Mouse (Mus musculus) heart, postnatal 0 days (tissue): ENCODE data around the gene N4bp3. TPM values are rescaled to one million over a fixed set of nuclear protein-coding genes. Genes with fewer than 3 reads are reported as not detected.

Source experiments
- ATAC-seq: fragments of 200-750 bp; cut with Nextera tagmentation; 2 replicates; pipeline ENCODE4 v1.8.0; 2017; ENCODE audit warnings: low read depth, moderate number of reproducible peaks, moderate library complexity; ENCODE audit not compliant: insufficient read depth
- DNase-seq: peaks from one replicate; pipeline ENCODE4 v3.0.0-alpha.2; 2016; ENCODE audit warnings: low spot score
- H3K27ac ChIP-seq: fragments of 300-500 bp; sonication (generic); 2 replicates; pipeline ENCODE4 v1.5.1; 2014; ENCODE audit warnings: low read depth, mild to moderate bottlenecking
- H3K27me3 ChIP-seq: fragments of 300-500 bp; sonication (generic); 2 replicates; pipeline ENCODE4 v1.6.1; 2014; ENCODE audit warnings: low read length, mixed read lengths; ENCODE audit not compliant: control insufficient read depth, insufficient read depth
- H3K36me3 ChIP-seq: fragments of 300-500 bp; sonication (generic); replicated peaks from 2 replicates; pipeline ENCODE4 v1.6.1; 2014; ENCODE audit warnings: low read length, mixed read lengths; ENCODE audit not compliant: control insufficient read depth, insufficient read depth
- H3K4me1 ChIP-seq: fragments of 300-500 bp; sonication (generic); 2 replicates; pipeline ENCODE4 v1.6.1; 2014; ENCODE audit warnings: antibody characterized with exemption; ENCODE audit not compliant: control insufficient read depth, insufficient read depth
- H3K4me2 ChIP-seq: fragments of 300-500 bp; sonication (generic); 2 replicates; pipeline ENCODE4 v1.6.1; 2014; ENCODE audit warnings: low read depth, mild to moderate bottlenecking, low read length, moderate library complexity
- H3K4me3 ChIP-seq: fragments of 300-500 bp; sonication (generic); 2 replicates; pipeline ENCODE4 v1.5.1; 2014; ENCODE audit warnings: low read depth, low read length
- H3K9ac ChIP-seq: fragments of 300-500 bp; sonication (generic); replicated peaks from 2 replicates; pipeline ENCODE4 v1.6.1; 2014; ENCODE audit warnings: low read depth, low read length, mixed read lengths
- H3K9me3 ChIP-seq: fragments of 300-500 bp; sonication (generic); replicated peaks from 2 replicates; pipeline ENCODE4 v1.6.1; 2016; ENCODE audit warnings: low read length; ENCODE audit not compliant: control insufficient read depth
- CTCF ChIP-seq: IDR thresholded peaks from 2 replicates; pipeline ENCODE4 v1.5.1; 2016; ENCODE audit warnings: antibody characterized with exemption, control low read depth, low read depth
- EP300 ChIP-seq: IDR thresholded peaks from 2 replicates; pipeline ENCODE4 v1.6.1; 2016; ENCODE audit warnings: antibody characterized with exemption, low read depth
- WGBS: fragments of 180-500 bp; shearing (Covaris S2); extraction: QIAGEN DNeasy Blood & Tissue Kit; methylation state at CpG from one replicate; pipeline ENCODE4 v1.1.7; 2014; 5-methylcytosine and 5-hydroxymethylcytosine counted together
- polyA plus RNA-seq: library from polyadenylated mRNA; unstranded; fragments of >200 nt; fragmentation: Nextera tagmentation; extraction: Ambion mirVana; gene quantifications from 2 replicates; pipeline ENCODE4 v1.2.1, GENCODE M21; 2015
- total RNA-seq: library from RNA; depleted of rRNA; stranded (reverse); fragments of >200 nt; gene quantifications from 2 replicates; pipeline ENCODE4 v1.2.3, GENCODE M21; 2014; ENCODE audit warnings: low replicate concordance

Gene N4bp3
- total and polyA plus RNA-seq, 2 experiments from 2014 or later = 20.2 to 34.8 TPM

DNA sequence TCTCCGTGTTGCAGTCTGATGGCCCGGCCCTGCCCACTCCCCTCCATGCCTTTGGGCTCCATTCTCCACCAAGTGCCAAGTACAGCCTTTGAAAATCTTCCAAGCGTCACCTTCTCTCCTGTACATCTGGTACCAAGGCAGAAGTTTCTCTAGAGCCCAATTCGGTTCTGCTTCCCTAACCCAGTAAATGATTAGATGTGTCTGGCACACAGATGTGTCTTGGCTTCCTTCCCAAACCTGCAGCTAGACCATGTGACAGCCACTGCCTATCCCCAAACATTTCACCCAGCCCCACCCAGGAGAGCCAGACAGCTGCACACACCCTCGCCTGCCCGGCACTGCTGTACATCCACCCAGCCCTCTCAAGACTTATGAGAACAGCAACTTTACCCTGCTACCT lies 8.1 kb upstream of the N4bp3 start:
- Histone ChIP-seq H3K36me3 (no peaks in the 10 kb centered on the region), H3K4me2 (no peak overlapping the region), H3K27ac (no peak overlapping the region), H3K9ac (0 out of 2 replicates have a peak overlapping the region, but pooled peaks have one; percentile 26), H3K27me3 (no peaks in the 10 kb centered on the region), H3K4me1 (peaks cover 3% of the 10 kb centered on the region; the same call in 1 of the 2 replicates), H3K9me3 (no peaks in the 10 kb centered on the region), H3K4me3 (no peak overlapping the region)
- ATAC-seq = peak; percentile 44; the same call in 1 of the 2 replicates
- WGBS = 34% methylated on average over 6 of the region's 6 CpGs
- TF ChIP-seq EP300 = no peak
- TF ChIP-seq CTCF = no peak
- peak; percentile 38 for DNase-seq

DNA sequence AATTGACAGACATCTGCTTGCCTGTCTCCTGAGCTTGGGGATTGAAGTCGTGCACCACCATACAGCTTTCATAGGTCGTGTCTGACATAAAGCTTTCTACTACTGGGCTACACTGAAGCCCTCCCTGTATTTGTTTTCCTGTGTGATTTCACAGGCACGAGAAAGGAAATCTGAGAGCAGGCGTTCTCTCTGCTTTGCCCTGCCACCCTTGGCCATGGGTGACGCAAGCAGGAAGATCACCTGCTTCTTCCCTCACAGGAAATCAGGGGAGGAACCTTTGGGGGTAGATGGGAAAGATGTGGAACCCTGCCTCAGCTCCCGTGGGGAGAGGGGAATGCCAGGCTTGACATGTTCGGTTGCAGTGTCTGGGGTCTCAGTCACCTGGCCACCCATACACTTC lies 7.6 kb upstream of the N4bp3 start:
- WGBS = 46% methylated on average over 7 of the region's 7 CpGs
- no peaks in the 10 kb centered on the region for H3K27me3 ChIP-seq
- no peak overlapping the region for H3K4me3 ChIP-seq
- no peaks in the 10 kb centered on the region for H3K9me3 ChIP-seq
- ATAC-seq (no peak), DNase-seq (no peak)
- H3K36me3 ChIP-seq = no peaks in the 10 kb centered on the region
- no peak overlapping the region for H3K4me2 ChIP-seq
- H3K4me1 ChIP-seq = peaks cover 3% of the 10 kb centered on the region; the same call in 1 of the 2 replicates
- TF ChIP-seq CTCF = no peak
- no peak overlapping the region for H3K27ac ChIP-seq
- 0 out of 2 replicates have a peak overlapping the region, but pooled peaks have one; percentile 26 for H3K9ac ChIP-seq

DNA sequence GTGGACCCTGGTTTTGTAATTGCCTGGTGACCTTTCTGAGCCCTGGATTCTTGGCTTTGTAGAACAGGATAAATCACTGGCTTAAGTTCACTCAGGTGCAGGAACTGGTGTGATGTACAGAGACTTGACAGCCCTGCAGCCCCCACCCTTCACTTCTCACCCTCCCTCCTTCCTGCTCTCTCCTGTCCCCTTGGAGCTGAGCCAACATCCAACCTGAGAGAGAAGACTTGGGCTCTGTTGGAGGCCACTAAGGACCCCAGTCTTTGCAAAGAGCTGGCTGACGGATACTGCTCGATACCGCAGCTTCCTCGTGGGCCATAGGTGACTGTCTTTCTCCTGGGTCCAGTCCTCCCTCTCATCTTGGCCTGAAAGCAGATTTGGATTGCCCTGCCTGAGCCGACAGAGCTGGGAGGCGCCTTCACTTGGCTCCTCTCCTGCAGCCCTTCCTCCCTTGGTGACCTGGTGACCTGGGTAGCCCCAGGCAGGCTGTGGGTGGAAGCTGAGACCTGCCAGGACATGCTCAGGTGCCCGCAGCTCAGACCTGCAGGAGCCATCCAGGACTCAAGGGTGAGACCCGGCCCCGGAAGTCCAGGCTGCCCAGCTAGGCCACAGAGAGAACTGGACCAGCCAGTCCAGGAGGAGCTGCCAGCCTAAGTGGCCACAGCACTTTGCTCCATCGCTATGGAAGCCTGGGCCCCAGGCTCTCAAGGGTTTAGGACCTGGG lies 6.3 kb upstream of the N4bp3 start:
- DNase-seq (no peak), ATAC-seq (no peak)
- H3K4me2 ChIP-seq = no peak overlapping the region
- H3K4me1 ChIP-seq = peaks cover 3% of the 10 kb centered on the region; the same call in 1 of the 2 replicates
- H3K36me3 ChIP-seq = no peaks in the 10 kb centered on the region
- no peak overlapping the region for H3K9ac ChIP-seq
- 78% methylated on average over 10 of the region's 10 CpGs for WGBS
- no peak overlapping the region for H3K4me3 ChIP-seq
- H3K27ac ChIP-seq = no peak overlapping the region
- TF ChIP-seq CTCF = no peak
- TF ChIP-seq EP300 = no peak
- H3K27me3 ChIP-seq = no peaks in the 10 kb centered on the region
- H3K9me3 ChIP-seq = no peaks in the 10 kb centered on the region

DNA sequence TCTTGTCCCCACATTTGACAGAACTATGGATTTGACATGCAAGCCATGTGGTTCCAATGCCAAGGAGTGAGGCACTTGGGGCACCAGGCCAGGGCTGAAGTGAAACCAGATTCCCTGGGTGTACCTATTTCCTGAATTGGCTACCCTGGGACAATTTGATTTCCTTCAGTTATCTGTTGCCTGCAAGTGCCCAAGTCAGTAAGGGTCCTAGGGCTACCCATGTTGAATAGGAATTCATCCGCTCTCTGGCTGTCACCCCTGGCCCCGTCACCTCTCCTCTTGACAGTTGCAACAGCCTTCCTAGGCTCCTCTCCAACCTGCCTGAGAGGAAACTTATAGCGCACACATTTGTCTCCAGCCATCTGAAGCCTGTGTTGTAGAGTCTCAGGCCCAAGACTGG lies 4.2 kb upstream of the N4bp3 start:
- 89% methylated on average over 3 of the region's 3 CpGs for WGBS
- H3K4me2 ChIP-seq = no peak overlapping the region

DNA sequence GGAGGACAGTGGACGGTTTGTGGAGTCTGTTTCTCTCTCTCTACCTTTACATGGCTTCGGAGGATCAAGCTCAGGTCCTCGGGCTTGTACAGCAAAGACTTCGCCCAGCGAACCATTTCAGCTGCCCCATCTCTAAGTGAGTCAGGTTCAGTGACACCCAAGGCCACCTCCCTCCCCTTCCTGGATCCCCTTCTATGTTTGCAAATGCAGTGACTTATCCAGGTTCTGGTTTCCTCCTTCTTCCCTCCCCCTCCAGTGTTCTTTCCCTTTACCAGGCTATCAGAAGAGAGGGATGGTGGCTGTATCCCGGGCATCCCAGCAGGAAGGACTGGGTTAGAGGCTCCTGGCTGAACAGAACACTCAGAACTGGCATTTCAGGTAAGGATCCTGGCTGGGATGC lies 3.1 kb upstream of the N4bp3 start:
- TF ChIP-seq EP300 (no peak), CTCF (no peak)
- peaks cover 13% of the 10 kb centered on the region for H3K4me1 ChIP-seq
- H3K4me3 ChIP-seq = no peak overlapping the region
- WGBS = 79% methylated on average over 6 of the region's 6 CpGs
- no peaks in the 10 kb centered on the region for H3K27me3 ChIP-seq
- no peaks in the 10 kb centered on the region for H3K36me3 ChIP-seq
- no peak overlapping the region for H3K9ac ChIP-seq
- ATAC-seq (no peak), DNase-seq (no peak)
- no peak overlapping the region for H3K27ac ChIP-seq
- H3K9me3 ChIP-seq = no peaks in the 10 kb centered on the region
- no peak overlapping the region for H3K4me2 ChIP-seq

More for the DNA sequence above, 4.2 kb upstream of the N4bp3 start:
- Histone ChIP-seq H3K27me3 (no peaks in the 10 kb centered on the region), H3K27ac (no peak overlapping the region), H3K4me3 (no peak overlapping the region), H3K4me1 (peaks cover 6% of the 10 kb centered on the region; the same call in 1 of the 2 replicates), H3K36me3 (no peaks in the 10 kb centered on the region), H3K9me3 (no peaks in the 10 kb centered on the region), H3K9ac (no peak overlapping the region)
- no peak for ATAC-seq
- no peak for DNase-seq
- TF ChIP-seq EP300 = no peak
- no peak for TF ChIP-seq CTCF

DNA sequence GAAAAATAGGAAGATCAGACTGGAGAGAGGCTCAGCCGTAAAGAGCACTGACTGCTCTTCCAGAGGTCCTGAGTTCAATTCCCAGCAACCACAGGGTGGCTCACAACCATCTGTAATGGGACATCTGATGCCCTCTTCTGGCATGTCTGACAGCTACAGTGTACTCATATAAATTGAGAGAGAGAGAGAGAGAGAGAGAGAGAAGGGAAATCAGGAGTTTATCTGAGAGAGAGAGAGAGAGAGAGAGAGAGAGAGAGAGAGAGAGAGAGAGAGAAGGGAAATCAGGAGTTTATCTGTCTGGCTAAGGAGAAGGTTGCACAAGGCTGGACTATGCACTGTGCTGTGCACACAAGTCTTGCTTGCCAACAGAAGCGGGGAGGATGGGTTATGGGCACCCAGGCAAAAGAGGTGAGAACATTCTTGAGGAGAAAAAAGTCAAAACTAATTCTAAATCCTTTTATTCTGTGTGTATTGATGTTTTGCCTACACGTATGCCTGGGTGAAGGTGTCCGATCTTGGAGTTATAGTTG lies 2.3 kb upstream of the N4bp3 start:
- TF ChIP-seq EP300 (no peak), CTCF (no peak)
- no peaks in the 10 kb centered on the region for H3K36me3 ChIP-seq
- H3K4me3 ChIP-seq = no peak overlapping the region
- H3K27me3 ChIP-seq = no peaks in the 10 kb centered on the region
- H3K27ac ChIP-seq = no peak overlapping the region
- ATAC-seq (no peak), DNase-seq (no peak)
- no peak overlapping the region for H3K9ac ChIP-seq
- H3K4me2 ChIP-seq = no peak overlapping the region
- H3K4me1 ChIP-seq = peaks cover 18% of the 10 kb centered on the region
- H3K9me3 ChIP-seq = no peaks in the 10 kb centered on the region
- WGBS = 88% methylated on average over 4 of the region's 4 CpGs
